In the genomic region with DNA sequence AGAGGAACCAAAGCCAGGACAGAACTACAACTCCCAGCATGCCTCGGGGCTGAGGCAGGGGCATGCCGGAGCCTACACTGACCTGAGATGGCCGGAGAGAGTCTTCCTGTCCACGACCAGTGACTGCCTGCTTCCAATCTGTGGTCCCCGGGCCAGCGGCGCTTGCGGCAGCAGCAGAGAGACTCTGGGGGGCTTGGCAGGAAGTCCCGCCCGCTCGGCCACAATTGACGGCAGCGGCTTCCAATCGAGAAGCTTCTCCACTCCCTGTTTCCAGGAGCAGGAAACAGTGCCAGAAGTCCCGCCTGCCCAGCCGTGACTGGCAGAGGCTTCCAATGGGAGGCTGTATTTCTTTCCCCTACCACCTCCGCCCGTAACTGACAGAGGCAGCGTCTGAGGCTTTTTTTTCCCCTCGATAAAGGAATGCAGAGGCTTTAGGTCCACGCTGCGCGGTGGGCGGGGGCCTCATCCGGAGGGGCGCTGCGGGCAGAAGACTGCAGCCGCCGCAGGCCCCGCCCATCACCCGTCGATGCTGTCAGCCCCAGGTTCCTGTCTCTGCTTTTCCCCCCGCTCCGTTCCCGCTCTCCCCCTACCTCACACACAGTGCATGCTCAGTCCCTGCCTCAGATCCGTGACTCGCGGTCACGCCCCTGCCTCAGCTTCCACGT, we compare ENCODE assay signal across 8 mouse cellular contexts. TPM values are rescaled to one million over a fixed set of nuclear protein-coding genes. Genes with fewer than 3 reads are reported as not detected.
DNase-seq lines count a peak whose midpoint lies in the region; ATAC-seq and TF ChIP-seq lines count a peak whose summit lies in the region.

No protein-coding gene starts in this region.

- peaks cover 5% of the 10 kb centered on the region for H3K4me1 ChIP-seq in bone marrow macrophage, adult 2 months (ENCODE audit: control insufficient read depth, insufficient read depth, low read length)
- H3K4me1 ChIP-seq in embryonic fibroblast, embryonic 13.5 days (ENCODE audit: control insufficient read depth, insufficient read depth, low read length): no peaks in the 10 kb centered on the region
- no peaks in the 10 kb centered on the region for H3K4me1 ChIP-seq in kidney, embryonic 14.5 days (ENCODE audit: control insufficient read depth, insufficient read depth, low read length)

- H3K9ac ChIP-seq in kidney, embryonic 14.5 days (ENCODE audit: low read depth, low read length): peak overlapping the region; percentile 45; the same call in 1 of the 2 replicates

- H3K27me3 ChIP-seq in kidney, embryonic 14.5 days (ENCODE audit: control insufficient read depth, insufficient read depth, low read length): no peaks in the 10 kb centered on the region

- H3K27ac ChIP-seq in bone marrow macrophage, adult 2 months (ENCODE audit: insufficient read depth, low read depth, low read length): peak overlapping the region; percentile 91
- peak overlapping the region; percentile 89 for H3K27ac ChIP-seq in embryonic fibroblast, embryonic 13.5 days (ENCODE audit: insufficient read depth, low read length)
- H3K27ac ChIP-seq in kidney, embryonic 14.5 days (ENCODE audit: low read depth, low read length): peak overlapping the region; percentile 84

- WGBS in kidney, embryonic 14.5 days: under 1% methylated on average over 33 of the region's 40 CpGs

- peak overlapping the region; percentile 58 for H3K4me2 ChIP-seq in kidney, embryonic 14.5 days (replicated peaks; ENCODE audit: low read depth, low read length)

- TF ChIP-seq POLR2A in bone marrow macrophage, adult 2 months (IDR thresholded peaks at IDR 0.05; ENCODE audit: borderline replicate concordance, low read depth, low read length): no peak
- no peak for TF ChIP-seq POLR2A in embryonic fibroblast, embryonic 13.5 days (IDR thresholded peaks at IDR 0.05; ENCODE audit: low read depth, low read length)

- H3K36me3 ChIP-seq in kidney, embryonic 14.5 days (ENCODE audit: control insufficient read depth, insufficient read depth, low read length): no peaks in the 10 kb centered on the region

- peak; percentile 77 for ATAC-seq in kidney, embryonic 14.5 days (ENCODE audit: low FRiP score, low TSS enrichment)
- peak; percentile 7 for ATAC-seq in monocyte, adult 5-6 weeks (replicated peaks; ENCODE audit: insufficient number of reproducible peaks, low FRiP score, low TSS enrichment, poor library complexity, severe bottlenecking)

- DNase-seq in A20 (ENCODE audit: low read depth, low spot score) (peak; percentile 95), liver (peak; percentile 93)
- DNase-seq in heart, adult 9 months (ENCODE audit: low spot score in 2 of 2): peak; percentile 95 to 96
- peak; percentile 88 to 94 for DNase-seq in spleen, postnatal 4 days (ENCODE audit: low spot score in 2 of 2)

- no peak for TF ChIP-seq CTCF in bone marrow macrophage, adult 2 months (IDR thresholded peaks at IDR 0.05; ENCODE audit: low read depth, low read length)
- no peak for TF ChIP-seq CTCF in embryonic fibroblast, embryonic 13.5 days (IDR thresholded peaks at IDR 0.05; ENCODE audit: borderline replicate concordance, insufficient read depth, low read length)

- peak overlapping the region; percentile 75 for H3K4me3 ChIP-seq in bone marrow macrophage, adult 2 months (ENCODE audit: insufficient read depth, low read length)
- peak overlapping the region; percentile 50 for H3K4me3 ChIP-seq in embryonic fibroblast, embryonic 13.5 days (ENCODE audit: insufficient read depth, low read length)
- H3K4me3 ChIP-seq in kidney, embryonic 14.5 days (ENCODE audit: low read length): peak overlapping the region; percentile 48

- H3K9me3 ChIP-seq in kidney, embryonic 14.5 days (ENCODE audit: control insufficient read depth, low read length): no peaks in the 10 kb centered on the region

RNA-seq across cellular contexts. Expression of gene Scaf8, which starts 30.8 kb away (rescaled TPM):
- 19.4 and 22.3 TPM in 2 replicates for polyA plus RNA-seq in bone marrow macrophage, adult 2 months (2012; ENCODE audit: insufficient read depth, insufficient read length, missing spikeins)
- 39.2 and 45.3 TPM in 2 replicates for polyA plus RNA-seq in embryonic fibroblast, embryonic 13.5 days (2011; ENCODE audit: insufficient read length, low read depth, missing spikeins)
- polyA plus RNA-seq in kidney, embryonic 14.5 days (2014; fragmentation: Nextera tagmentation; extraction: Ambion mirVana): 18.7 and 35.9 TPM in 2 replicates
- total RNA-seq in monocyte, adult 5-6 weeks (2017): 49.7 to 91.4 TPM (median 50.3 TPM) in 3 replicates

Comparison
In these comparisons a context has a peak if more than half of its experiments do, and no peak if none do; other contexts are left out.
1. Peak in every context shown above with its lines: DNase-seq, ATAC-seq, H3K4me3 ChIP-seq and H3K27ac ChIP-seq.